Mouse (Mus musculus) CH12.LX (cell line): Measurements from ENCODE around the gene Mknk1.

Experiments
- BHLHE40 ChIP-seq: IDR thresholded peaks from 2 replicates; pipeline ENCODE4 v1.6.1; 2011; ENCODE audit warnings: mild to moderate bottlenecking, low read depth, low read length, improper control_type of control experiment
- CHD1 ChIP-seq: IDR thresholded peaks from 2 replicates; pipeline ENCODE4 v1.6.1; 2012; ENCODE audit warnings: low read depth, low read length, improper control_type of control experiment, inconsistent platforms
- CTCF ChIP-seq, 2 experiments: IDR thresholded peaks in 1 of 2; conservative IDR thresholded peaks in 1 of 2; 2 replicates each; pipeline ENCODE4 v1.5.1; 2011 to 2012; ENCODE audit warnings: low read depth in 2 of 2, low read length in 2 of 2, improper control_type of control experiment in 1 of 2, inconsistent platforms in 1 of 2, mild to moderate bottlenecking in 1 of 2, moderate library complexity in 1 of 2
- ELF1 ChIP-seq: IDR thresholded peaks from 2 replicates; pipeline ENCODE4 v1.6.1; 2014; ENCODE audit warnings: low read depth, mild to moderate bottlenecking, inconsistent platforms, low read length, improper control_type of control experiment
- JUND ChIP-seq: conservative IDR thresholded peaks from 2 replicates; pipeline ENCODE4 v1.6.1; 2011; ENCODE audit warnings: low read depth, low read length, improper control_type of control experiment
- MEF2A ChIP-seq: IDR thresholded peaks from 2 replicates; pipeline ENCODE4 v1.6.1; 2014; ENCODE audit warnings: low read depth, mild to moderate bottlenecking, inconsistent platforms, low read length, improper control_type of control experiment, borderline replicate concordance
- POLR2A ChIP-seq: IDR thresholded peaks from 2 replicates; pipeline ENCODE4 v1.6.1; 2011; ENCODE audit warnings: low read depth, mild to moderate bottlenecking, improper control_type of control experiment, low read length
- USF1 ChIP-seq: IDR thresholded peaks from 2 replicates; pipeline ENCODE4 v1.6.1; 2014; ENCODE audit warnings: low read depth, mild to moderate bottlenecking, inconsistent platforms, low read length, improper control_type of control experiment

DNA sequence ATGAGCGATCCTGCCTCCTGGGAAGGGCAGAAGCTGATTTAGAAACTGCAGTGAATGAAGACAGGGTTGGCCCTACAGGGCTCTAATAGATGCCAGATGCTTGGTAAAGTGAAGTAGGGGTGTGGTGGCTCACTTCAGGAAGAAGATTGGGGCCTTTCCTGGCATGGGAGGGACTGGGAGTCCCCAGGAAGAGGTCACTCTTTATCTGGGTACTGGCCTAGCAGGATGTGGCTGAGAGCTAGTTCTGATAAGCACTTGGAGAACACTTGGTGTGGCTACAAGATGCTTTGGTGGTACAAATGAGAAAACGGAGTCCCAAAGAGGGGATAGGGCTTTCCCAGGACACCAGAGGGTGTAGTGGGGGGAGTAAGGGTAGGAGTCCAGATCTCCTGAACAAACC is 14.8 kb upstream of the Mknk1 start:
- TF ChIP-seq ELF1 (no peak), MEF2A (no peak), CHD1 (no peak), USF1 (no peak), JUND (no peak), CTCF (conservative IDR thresholded peaks at IDR 0.05 in 1 of 2, IDR thresholded peaks at IDR 0.05 in 1 of 2; ENCODE audit: low read depth in 2 of 2, low read length in 2 of 2) (no peak), POLR2A (no peak), BHLHE40 (no peak)
